Mouse (Mus musculus): ENCODE measurements around the gene Lrrc46.

DNA sequence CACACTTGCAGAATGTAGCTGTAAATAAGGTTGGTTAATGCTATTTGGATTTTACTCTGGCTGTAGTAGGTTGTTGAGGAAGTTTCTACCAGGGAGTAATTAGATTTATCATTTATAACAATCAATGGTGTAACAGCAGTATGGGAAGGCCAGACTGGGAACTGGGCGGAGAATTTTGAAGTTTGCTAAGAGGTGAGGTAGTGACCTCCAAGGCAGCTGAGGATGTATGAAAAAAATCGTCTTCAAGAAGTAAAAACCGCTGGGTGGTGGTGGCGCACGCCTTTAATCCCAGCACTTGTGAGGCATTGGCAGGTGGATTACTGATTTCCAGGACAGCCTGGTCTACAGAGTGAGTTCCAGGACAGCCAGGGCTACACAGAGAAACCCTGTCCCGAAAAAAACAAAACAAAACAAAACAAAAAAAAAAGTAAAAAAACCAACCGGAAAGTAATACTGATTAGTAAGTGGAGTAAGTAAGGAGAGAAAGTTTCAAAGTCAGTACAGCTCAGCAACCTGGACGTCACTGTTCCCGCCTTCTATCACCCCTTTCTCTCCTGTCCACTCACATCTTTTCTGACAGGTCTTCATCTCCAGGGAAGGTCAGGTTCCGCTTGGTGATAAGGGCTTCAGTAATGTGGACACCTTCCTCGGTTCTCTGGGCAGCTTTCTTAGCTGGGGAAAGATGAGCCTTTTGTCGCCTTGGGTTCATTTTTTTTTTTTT lies 746 bp downstream of the Lrrc46 start:
- no peak for TF ChIP-seq TAL1 (IDR thresholded peaks at IDR 0.05; ENCODE audit: low read length)
- TF ChIP-seq GATA1 (IDR thresholded peaks at IDR 0.05; ENCODE audit: low read length) = no peak

Measured in erythroblast, embryonic 14.5 days (primary cell).